Mouse (Mus musculus) thymus, postnatal 25 days (tissue): ENCODE data around the gene Bag3.
A peak's percentile ranks its signal among the peaks of the same experiment; 100 is the strongest.
"Not testable (repeated sequence)": the region's sequence is repeated elsewhere in the genome, so short reads cannot be mapped to it uniquely, and the experiment has no call there.

Experiments
- DNase-seq: peaks from one replicate; pipeline ENCODE4 v3.0.0; 2022

The Bag3 gene

GRCm38 (mm10) chr7:128538196-128538595 lies 14.8 kb downstream of the Bag3 start:
- DNase-seq = no peak

- no peak for DNase-seq
Observed at GRCm38 (mm10) chr7:128538769-128539168, 15.4 kb downstream of the Bag3 start.

GRCm38 (mm10) chr7:128540111-128540510 lies 16.7 kb downstream of the Bag3 start:
- DNase-seq = no peak

- no peak for DNase-seq
Observed at GRCm38 (mm10) chr7:128540734-128541133, 17.3 kb downstream of the Bag3 start.

GRCm38 (mm10) chr7:128541186-128541585 lies 17.8 kb downstream of the Bag3 start:
- DNase-seq = no peak

- DNase-seq = no peak
Observed at GRCm38 (mm10) chr7:128541771-128542170, 18.4 kb downstream of the Bag3 start.

GRCm38 (mm10) chr7:128542488-128542887 lies 19.1 kb downstream of the Bag3 start:
- DNase-seq = no peak

GRCm38 (mm10) chr7:128543148-128543855 lies 19.9 kb downstream of the Bag3 start:
- DNase-seq = no peak

GRCm38 (mm10) chr7:128543961-128544360 lies 20.5 kb downstream of the Bag3 start:
- DNase-seq = no peak

- DNase-seq = no peak
Observed at GRCm38 (mm10) chr7:128544566-128545262, 21.3 kb downstream of the Bag3 start.

- DNase-seq = no peak
Observed at GRCm38 (mm10) chr7:128546031-128546430, 22.6 kb downstream of the Bag3 start.

GRCm38 (mm10) chr7:128549137-128549536 lies 25.7 kb downstream of the Bag3 start:
- no peak for DNase-seq

GRCm38 (mm10) chr7:128550328-128551086 lies 27.1 kb downstream of the Bag3 start:
- no peak for DNase-seq

- DNase-seq = no peak
Observed at GRCm38 (mm10) chr7:128551087-128551457, 27.7 kb downstream of the Bag3 start.

- DNase-seq = no peak
Observed at GRCm38 (mm10) chr7:128553105-128553705, 29.8 kb downstream of the Bag3 start.

- no peak for DNase-seq
Observed at GRCm38 (mm10) chr7:128554502-128554901, 31.1 kb downstream of the Bag3 start.

GRCm38 (mm10) chr7:128555141-128555750 lies 31.8 kb downstream of the Bag3 start:
- no peak for DNase-seq

GRCm38 (mm10) chr7:128556923-128557430 lies 33.6 kb downstream of the Bag3 start:
- no peak for DNase-seq

- DNase-seq = peak; percentile 54
Observed at GRCm38 (mm10) chr7:128563373-128563772, 40.0 kb downstream of the Bag3 start.

GRCm38 (mm10) chr7:128566311-128566710 lies 42.9 kb downstream of the Bag3 start:
- DNase-seq = no peak

GRCm38 (mm10) chr7:128567561-128568244 lies 44.3 kb downstream of the Bag3 start:
- no peak for DNase-seq

GRCm38 (mm10) chr7:128569429-128569828 lies 46.0 kb downstream of the Bag3 start:
- DNase-seq = not testable (repeated sequence)
